Mouse (Mus musculus): ENCODE data around the gene Tor1aip2.

- TF ChIP-seq GATA1 (IDR thresholded peaks at IDR 0.05; ENCODE audit: borderline replicate concordance, low read length), result no peak
- TF ChIP-seq FLI1 (IDR thresholded peaks at IDR 0.05; ENCODE audit: low read length), result no peak
Observed at GRCm38 (mm10) chr1:156042481-156042880, 7.3 kb downstream of the Tor1aip2 start.
